Mouse (Mus musculus) MEL (cell line): ENCODE data around the gene Hoxa11.

ENCODE experiments used
- CHD2 ChIP-seq: IDR thresholded peaks from 2 replicates; pipeline ENCODE4 v1.6.1; 2011; ENCODE audit warnings: low read length, improper control_type of control experiment
- JUND ChIP-seq: IDR thresholded peaks from 2 replicates; pipeline ENCODE4 v1.6.1; 2011; ENCODE audit warnings: low read depth, mild to moderate bottlenecking, improper control_type of control experiment, low read length
- MXI1 ChIP-seq: IDR thresholded peaks from 2 replicates; pipeline ENCODE4 v1.6.1; 2011; ENCODE audit warnings: mild to moderate bottlenecking, low read depth, low read length, improper control_type of control experiment
- POLR2A ChIP-seq, 2 experiments: IDR thresholded peaks; 2 replicates each; pipeline ENCODE4 v1.6.1; 2011 to 2012; ENCODE audit warnings: low read length in 2 of 2, mild to moderate bottlenecking in 2 of 2, control low read depth in 1 of 2, improper control_type of control experiment in 1 of 2, low read depth in 1 of 2, moderate library complexity in 1 of 2; ENCODE audit not compliant: control insufficient read depth in 1 of 2, insufficient read depth in 1 of 2, poor library complexity in 1 of 2
- SIN3A ChIP-seq: IDR thresholded peaks from 2 replicates; pipeline ENCODE4 v1.6.1; 2012; ENCODE audit warnings: low read length, improper control_type of control experiment, inconsistent platforms
- ZKSCAN1 ChIP-seq: IDR thresholded peaks from 2 replicates; pipeline ENCODE4 v1.6.1; 2012; ENCODE audit warnings: low read depth, mild to moderate bottlenecking, inconsistent platforms, low read length, improper control_type of control experiment, moderate library complexity
- ZMIZ1 ChIP-seq: IDR thresholded peaks from 2 replicates; pipeline ENCODE4 v1.6.1; 2012; ENCODE audit warnings: low read depth, mild to moderate bottlenecking, inconsistent platforms, low read length, improper control_type of control experiment, moderate library complexity

- TF ChIP-seq POLR2A (IDR thresholded peaks at IDR 0.05; ENCODE audit: control insufficient read depth in 1 of 2, insufficient read depth in 1 of 2, low read depth in 1 of 2, low read length in 2 of 2, poor library complexity in 1 of 2) (no peak), SIN3A (no peak), ZKSCAN1 (no peak), ZMIZ1 (no peak), MXI1 (no peak), CHD2 (no peak), JUND (no peak)
These were observed 48.3 kb downstream of the Hoxa11 start for GRCm38 (mm10) chr6:52197271-52197670.
